Mouse (Mus musculus) hindbrain, embryonic 10.5 days (tissue): ENCODE results near the gene Pimreg. TPM values are rescaled to one million over a fixed set of nuclear protein-coding genes. Genes with fewer than 3 reads are reported as not detected.

ENCODE experiments used
- DNase-seq: peaks from one replicate; pipeline ENCODE4 v3.0.0-alpha.2; 2017; ENCODE audit warnings: low spot score
- H3K27ac ChIP-seq: fragments of 300-500 bp; sonication (generic); 2 replicates; pipeline ENCODE4 v1.5.1; 2016; ENCODE audit warnings: mild to moderate bottlenecking, moderate library complexity
- H3K27me3 ChIP-seq: fragments of 300-500 bp; sonication (generic); 2 replicates; pipeline ENCODE4 v1.6.1; 2016; ENCODE audit warnings: mild to moderate bottlenecking; ENCODE audit not compliant: poor library complexity, insufficient read depth, severe bottlenecking
- H3K36me3 ChIP-seq: fragments of 300-500 bp; sonication (generic); 2 replicates; pipeline ENCODE4 v1.6.1; 2016; ENCODE audit warnings: mild to moderate bottlenecking, moderate library complexity
- H3K4me1 ChIP-seq: fragments of 300-500 bp; sonication (generic); replicated peaks from 2 replicates; pipeline ENCODE4 v1.6.1; 2016; ENCODE audit warnings: mild to moderate bottlenecking
- H3K4me3 ChIP-seq: fragments of 300-500 bp; sonication (generic); 2 replicates; pipeline ENCODE4 v1.5.1; 2016; ENCODE audit warnings: mild to moderate bottlenecking, moderate library complexity
- H3K9me3 ChIP-seq: fragments of 300-500 bp; sonication (generic); 2 replicates; pipeline ENCODE4 v1.6.1; 2016; ENCODE audit warnings: mild to moderate bottlenecking, moderate library complexity
- WGBS: fragments of 180-500 bp; shearing (Covaris S2); methylation state at CpG from one replicate; pipeline ENCODE4 v1.1.7; 2016; 5-methylcytosine and 5-hydroxymethylcytosine counted together
- polyA plus RNA-seq: library from polyadenylated mRNA; unstranded; fragments of >200 nt; fragmentation: Nextera tagmentation; extraction: Ambion mirVana; gene quantifications from 2 replicates; pipeline ENCODE4 v1.2.1, GENCODE M21; 2016

The Pimreg gene
- 228 and 229 TPM in 2 replicates for polyA plus RNA-seq

DNA sequence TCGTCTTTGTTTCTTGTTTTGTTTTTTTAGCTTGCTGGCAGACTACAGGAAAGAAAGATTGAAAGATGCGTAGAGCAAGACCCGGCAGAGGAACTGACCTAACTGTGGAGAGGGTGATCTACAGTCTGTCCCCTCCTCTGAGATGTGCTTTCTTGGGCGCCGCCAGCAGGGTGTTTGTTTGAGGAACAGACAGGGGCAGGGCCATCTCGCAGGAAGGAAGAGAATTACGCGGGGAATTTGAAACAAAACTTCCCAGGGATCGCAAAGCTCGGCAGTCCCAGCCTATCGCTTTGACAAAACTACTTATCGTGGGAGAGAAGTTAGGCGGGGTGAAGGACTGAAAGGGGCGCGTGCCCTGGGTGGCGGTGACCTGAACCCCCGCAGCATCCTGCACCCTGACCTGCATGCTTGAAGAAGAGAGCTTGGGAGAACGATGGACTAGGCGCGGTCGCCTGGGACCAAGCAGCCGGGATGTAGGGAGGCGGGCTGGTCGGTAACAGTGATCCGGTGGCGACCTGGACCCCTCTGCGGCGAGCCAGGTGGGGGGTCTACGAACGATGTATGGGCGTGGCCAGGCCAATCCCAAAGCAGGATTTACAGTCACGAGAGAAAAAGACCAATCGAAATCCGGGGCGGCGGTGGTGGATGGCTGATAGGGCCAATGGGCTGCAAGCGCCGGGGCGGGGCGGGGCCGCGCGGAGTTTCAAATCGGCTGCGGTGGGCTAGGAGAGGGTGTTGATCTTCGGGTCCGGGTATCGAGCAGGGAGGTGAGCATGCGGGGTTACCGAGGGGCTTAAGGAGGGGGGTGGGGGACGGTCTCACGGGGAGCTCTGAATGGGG lies at the start of gene Pimreg:
Pimreg (plus strand) TSS at position 265 of the 840 bp plus-strand sequence.
- peaks cover 73% of the 10 kb centered on the region for H3K4me1 ChIP-seq
- under 1% methylated on average over 52 of the region's 52 CpGs for WGBS

DNA sequence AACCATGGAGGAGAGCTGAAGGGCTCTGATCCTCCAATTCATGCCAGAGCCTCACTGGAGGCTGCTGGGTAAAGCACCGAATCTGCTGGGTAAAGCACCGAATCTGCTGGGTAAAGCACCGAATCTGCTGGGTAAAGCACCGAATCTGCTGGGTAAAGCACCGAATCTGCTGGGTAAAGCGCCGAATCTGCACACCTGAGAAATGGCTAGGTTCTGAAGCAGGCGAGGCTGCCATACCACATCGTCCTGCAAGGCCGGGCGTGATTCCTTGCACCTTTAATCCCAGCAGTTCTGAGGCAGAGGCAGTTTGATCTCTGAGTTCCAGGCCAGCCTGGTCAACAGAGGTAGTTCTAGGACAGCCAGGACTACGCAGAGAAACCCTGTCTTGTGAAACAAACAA lies 49.4 kb upstream of the Pimreg start:
- no peak overlapping the region for H3K4me3 ChIP-seq
- peaks cover 11% of the 10 kb centered on the region; the same call in 1 of the 2 replicates for H3K27me3 ChIP-seq
- DNase-seq, result no peak
- no peaks in the 10 kb centered on the region for H3K9me3 ChIP-seq
- peaks cover 20% of the 10 kb centered on the region for H3K4me1 ChIP-seq
- no peak overlapping the region for H3K27ac ChIP-seq
- no peaks in the 10 kb centered on the region for H3K36me3 ChIP-seq
- WGBS, result 87% methylated on average over 12 of the region's 12 CpGs

More for the DNA sequence above, at the start of gene Pimreg:
- H3K36me3 ChIP-seq, result peaks cover 35% of the 10 kb centered on the region
- H3K9me3 ChIP-seq, result no peaks in the 10 kb centered on the region
- H3K27ac ChIP-seq, result peak within 1 kb of the TSS; percentile 95
- peaks cover 15% of the 10 kb centered on the region; the same call in 1 of the 2 replicates for H3K27me3 ChIP-seq
- DNase-seq, result peak; percentile 97
- peak within 1 kb of the TSS; percentile 80 for H3K4me3 ChIP-seq

DNA sequence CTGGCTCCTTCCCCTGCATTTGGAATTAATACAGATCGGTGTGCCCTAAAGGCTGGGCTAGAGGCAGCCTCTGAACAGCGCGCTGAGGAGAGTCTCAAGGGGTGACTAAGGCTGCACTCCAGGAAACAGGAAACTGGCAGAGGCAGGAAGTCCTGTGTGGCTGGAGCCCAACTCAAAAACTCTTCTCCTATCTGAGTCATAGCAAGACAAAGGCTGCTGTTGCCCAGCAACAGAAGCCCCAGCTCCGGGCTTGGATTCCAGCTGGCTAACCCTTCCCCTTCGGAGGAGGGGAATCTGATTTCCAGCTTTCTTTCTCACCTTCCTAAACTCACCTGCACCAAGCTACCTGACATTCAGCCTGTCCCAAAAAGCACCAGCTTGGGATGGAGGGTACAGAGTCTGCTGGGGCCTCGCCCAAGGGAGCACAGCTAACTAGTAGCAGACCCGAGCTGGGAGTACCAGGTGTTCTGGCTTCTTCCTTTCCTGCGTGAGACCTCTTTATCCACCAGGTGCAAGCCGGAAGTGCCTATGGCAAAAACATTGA lies 45.8 kb upstream of the Pimreg start:
- no peaks in the 10 kb centered on the region for H3K9me3 ChIP-seq
- H3K4me3 ChIP-seq, result peak overlapping the region; percentile 24; the same call in 1 of the 2 replicates
- DNase-seq, result peak; percentile 66
- peaks cover 24% of the 10 kb centered on the region for H3K4me1 ChIP-seq
- H3K27ac ChIP-seq, result peak overlapping the region; percentile 81
- no peaks in the 10 kb centered on the region for H3K36me3 ChIP-seq
- H3K27me3 ChIP-seq, result peaks cover 9% of the 10 kb centered on the region; the same call in 1 of the 2 replicates
- WGBS, result 29% methylated on average over 9 of the region's 9 CpGs

DNA sequence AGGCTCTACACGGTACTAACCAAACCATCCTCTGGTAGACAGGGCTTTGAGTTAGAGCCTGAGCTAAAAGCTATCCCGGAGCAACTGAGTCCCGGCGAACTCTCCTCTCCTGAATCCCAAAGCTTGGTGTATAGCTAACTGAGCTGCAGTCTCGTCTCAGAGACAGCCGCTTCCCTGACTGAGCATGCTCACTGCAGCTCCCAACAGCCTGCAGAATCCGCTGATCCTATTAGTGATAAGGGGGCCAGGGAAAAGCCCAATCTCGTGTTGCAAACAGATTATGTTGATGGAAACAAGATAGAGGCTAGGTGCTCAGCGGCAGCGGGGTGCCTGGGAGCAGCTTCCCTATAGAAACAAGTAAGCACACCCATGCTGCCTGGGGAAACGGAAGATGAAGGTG lies 45.0 kb upstream of the Pimreg start:
- peaks cover 24% of the 10 kb centered on the region for H3K4me1 ChIP-seq
- peaks cover 9% of the 10 kb centered on the region; the same call in 1 of the 2 replicates for H3K27me3 ChIP-seq
- H3K4me3 ChIP-seq, result no peak overlapping the region
- H3K27ac ChIP-seq, result 0 out of 2 replicates have a peak overlapping the region, but pooled peaks have one; percentile 35
- no peak for DNase-seq
- no peaks in the 10 kb centered on the region for H3K36me3 ChIP-seq
- 37% methylated on average over 11 of the region's 11 CpGs for WGBS
- H3K9me3 ChIP-seq, result no peaks in the 10 kb centered on the region

DNA sequence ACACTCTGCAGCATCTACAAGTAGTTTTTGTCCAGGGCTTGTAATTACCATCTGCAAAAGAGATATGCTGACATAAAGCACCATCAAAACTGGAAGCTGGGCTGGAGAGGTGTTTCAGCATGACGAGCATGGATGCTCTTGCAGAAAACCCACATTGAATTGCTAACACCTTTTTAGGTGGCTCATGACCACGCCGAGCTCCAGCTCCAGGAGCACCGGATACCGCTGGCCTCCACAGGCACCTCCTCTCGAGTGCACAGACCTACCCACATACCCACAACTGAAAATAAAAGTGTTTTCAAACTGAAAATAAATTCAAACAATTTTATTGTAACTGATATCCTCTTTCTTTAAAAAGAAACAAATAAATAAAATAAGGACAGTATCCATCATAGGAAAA lies 41.6 kb upstream of the Pimreg start:
- Histone ChIP-seq H3K9me3 (no peaks in the 10 kb centered on the region), H3K27ac (no peak overlapping the region), H3K36me3 (no peaks in the 10 kb centered on the region), H3K4me3 (no peak overlapping the region), H3K4me1 (peaks cover 32% of the 10 kb centered on the region), H3K27me3 (peaks cover 9% of the 10 kb centered on the region; the same call in 1 of the 2 replicates)
- no peak for DNase-seq
- 86% methylated on average over 6 of the region's 6 CpGs for WGBS

DNA sequence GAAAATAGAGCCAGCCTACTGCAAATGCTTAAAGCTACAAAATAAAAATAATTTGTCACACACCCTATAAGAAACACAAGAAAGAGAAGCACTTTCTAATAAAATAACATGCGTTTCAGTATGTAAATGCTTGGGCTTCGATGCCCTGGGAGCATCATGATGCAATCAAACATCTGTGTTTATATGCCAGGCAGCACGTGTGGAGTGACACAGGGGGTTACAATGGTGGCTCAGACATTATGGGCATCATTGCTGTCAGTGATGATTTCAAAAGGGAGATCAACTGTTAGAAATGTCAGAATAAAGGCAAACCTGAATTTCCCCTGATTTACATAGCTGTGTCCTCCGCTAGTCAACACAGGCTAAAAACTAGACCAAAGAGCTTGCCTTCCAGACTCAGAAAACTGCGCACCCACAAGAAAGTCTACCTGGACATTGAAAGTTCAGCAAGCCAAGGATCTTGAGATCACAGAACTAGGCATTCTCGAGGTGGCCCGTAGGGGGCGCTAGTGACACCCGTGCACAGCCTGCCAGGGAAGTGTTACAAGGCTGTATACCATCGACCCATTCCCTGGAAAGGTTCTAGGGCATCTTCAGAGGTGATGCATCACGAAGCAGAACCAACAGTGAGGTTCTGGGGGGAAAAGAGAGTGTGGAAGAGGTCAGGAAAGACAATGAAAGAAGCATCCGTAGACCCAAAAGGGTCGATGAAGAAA lies 39.5 kb upstream of the Pimreg start:
- no peak overlapping the region for H3K4me3 ChIP-seq
- no peaks in the 10 kb centered on the region for H3K36me3 ChIP-seq
- no peaks in the 10 kb centered on the region for H3K9me3 ChIP-seq
- H3K27me3 ChIP-seq, result 0 out of 2 replicates have a peak, but pooled peaks cover 4% of the 10 kb centered on the region
- WGBS, result 47% methylated on average over 13 of the region's 13 CpGs
- no peak for DNase-seq
- H3K27ac ChIP-seq, result no peak overlapping the region
- peaks cover 13% of the 10 kb centered on the region; the same call in 1 of the 2 replicates for H3K4me1 ChIP-seq

DNA sequence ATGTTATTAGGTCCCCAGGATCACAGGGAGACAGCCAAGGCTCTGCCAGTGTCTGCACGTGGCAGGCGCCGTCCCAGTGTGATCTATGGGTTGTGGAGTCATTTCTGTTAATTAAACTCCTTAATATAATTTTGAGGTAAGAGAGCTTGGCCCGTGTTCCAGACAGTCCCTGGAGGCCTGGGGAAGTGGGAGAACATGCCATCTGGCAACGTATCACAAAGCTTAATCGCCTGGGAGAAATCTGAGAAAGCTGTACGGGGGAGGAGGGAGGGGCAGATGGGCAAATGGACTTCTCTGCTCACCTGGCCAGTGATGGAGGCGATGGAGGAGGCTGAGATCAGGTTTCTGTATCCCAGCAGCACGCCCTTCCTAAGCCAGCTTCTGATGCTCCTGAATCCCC lies 38.7 kb upstream of the Pimreg start:
- peaks cover 8% of the 10 kb centered on the region; the same call in 1 of the 2 replicates for H3K4me1 ChIP-seq
- H3K27me3 ChIP-seq, result no peaks in the 10 kb centered on the region
- no peak overlapping the region for H3K4me3 ChIP-seq
- H3K9me3 ChIP-seq, result no peaks in the 10 kb centered on the region
- DNase-seq, result no peak
- no peak overlapping the region for H3K27ac ChIP-seq
- WGBS, result 75% methylated on average over 9 of the region's 9 CpGs
- H3K36me3 ChIP-seq, result no peaks in the 10 kb centered on the region

DNA sequence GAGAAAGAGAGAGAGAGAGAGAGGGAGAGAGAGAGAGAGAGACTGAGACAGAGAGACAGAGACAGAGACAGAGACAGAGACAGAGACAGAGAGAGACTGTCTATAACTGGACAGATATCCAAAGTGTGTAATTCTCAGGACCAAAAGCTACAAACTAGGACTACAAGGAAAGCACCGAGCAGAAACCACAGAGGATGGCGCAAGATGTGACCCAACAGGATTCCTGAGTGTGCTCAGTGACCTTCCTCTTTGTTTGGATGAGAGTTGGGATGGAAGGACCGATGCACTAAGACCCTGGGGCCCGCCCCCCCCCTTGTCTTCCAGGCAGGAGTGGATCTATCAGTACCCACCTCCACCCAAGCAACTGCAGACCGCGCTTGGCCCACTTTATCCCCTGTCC lies 36.3 kb upstream of the Pimreg start:
- no peak overlapping the region for H3K4me3 ChIP-seq
- no peaks in the 10 kb centered on the region for H3K9me3 ChIP-seq
- H3K27ac ChIP-seq, result no peak overlapping the region
- no peaks in the 10 kb centered on the region for H3K36me3 ChIP-seq
- DNase-seq, result no peak
- WGBS, result 85% methylated on average over 6 of the region's 6 CpGs
- H3K27me3 ChIP-seq, result no peaks in the 10 kb centered on the region
- peaks cover 8% of the 10 kb centered on the region; the same call in 1 of the 2 replicates for H3K4me1 ChIP-seq

DNA sequence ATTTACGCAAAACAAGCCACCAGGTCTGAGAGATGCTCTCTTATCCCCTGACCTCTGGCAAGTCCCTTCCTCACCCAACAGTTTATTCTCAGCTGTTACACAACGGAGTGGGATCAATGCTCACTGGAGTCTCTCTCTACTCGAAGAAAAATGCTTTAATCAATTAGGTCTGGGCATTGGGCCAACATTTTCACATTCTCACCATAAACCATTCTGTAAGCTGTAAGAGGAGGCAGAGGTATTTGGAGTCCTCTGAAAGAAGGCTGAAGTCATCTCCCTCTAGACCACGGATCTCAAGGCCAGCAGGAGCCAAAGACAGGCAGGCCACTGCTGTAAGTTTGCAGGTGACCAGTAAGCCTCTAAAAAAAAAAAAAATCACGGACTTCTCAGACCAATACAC lies 31.5 kb upstream of the Pimreg start:
- Histone ChIP-seq H3K4me3 (no peak overlapping the region), H3K4me1 (peaks cover 27% of the 10 kb centered on the region), H3K9me3 (no peaks in the 10 kb centered on the region), H3K27me3 (no peaks in the 10 kb centered on the region), H3K27ac (no peak overlapping the region), H3K36me3 (no peaks in the 10 kb centered on the region)
- 70% methylated on average over 5 of the region's 5 CpGs for WGBS
- no peak for DNase-seq

DNA sequence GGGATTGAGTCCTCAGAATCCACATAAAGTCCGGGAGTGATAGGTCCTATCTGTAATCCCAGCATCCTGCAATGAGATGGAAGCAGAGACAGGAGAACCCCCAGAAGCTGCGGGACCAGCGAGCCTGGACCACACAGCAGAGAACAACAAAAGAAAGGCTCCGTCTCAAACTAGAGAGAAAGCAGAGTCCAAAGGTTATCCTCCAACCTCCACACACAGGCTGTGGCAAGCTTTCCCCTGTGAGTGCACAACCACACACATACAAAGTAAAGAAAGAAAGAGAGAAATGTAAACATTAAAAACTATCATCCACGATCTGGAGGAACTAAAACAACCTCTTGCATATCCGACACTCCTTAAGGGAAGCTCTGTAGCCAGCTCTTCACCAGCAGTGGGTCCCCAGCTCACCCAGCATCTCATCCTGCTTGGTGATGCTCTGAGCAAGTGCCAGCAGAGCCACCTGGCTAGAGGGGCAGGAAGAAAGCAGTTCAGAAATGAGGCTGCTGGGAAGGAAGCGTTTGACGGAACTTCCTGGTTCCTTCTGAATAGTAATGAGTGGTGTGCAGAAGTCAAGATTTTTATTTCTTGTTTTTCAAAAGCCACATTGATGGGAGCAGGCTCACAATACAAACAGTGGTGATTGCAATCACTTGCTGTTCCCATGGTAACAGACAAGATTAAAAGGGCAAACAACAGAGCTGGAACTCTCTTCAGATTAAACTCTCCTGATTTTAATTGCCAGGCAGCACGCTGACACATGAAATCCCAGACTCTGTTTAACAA lies 30.7 kb upstream of the Pimreg start:
- H3K36me3 ChIP-seq, result no peaks in the 10 kb centered on the region
- peak overlapping the region; percentile 30; the same call in 1 of the 2 replicates for H3K27ac ChIP-seq
- H3K4me1 ChIP-seq, result peaks cover 27% of the 10 kb centered on the region
- WGBS, result 60% methylated on average over 9 of the region's 9 CpGs
- DNase-seq, result no peak
- no peaks in the 10 kb centered on the region for H3K9me3 ChIP-seq
- H3K4me3 ChIP-seq, result no peak overlapping the region
- H3K27me3 ChIP-seq, result no peaks in the 10 kb centered on the region

DNA sequence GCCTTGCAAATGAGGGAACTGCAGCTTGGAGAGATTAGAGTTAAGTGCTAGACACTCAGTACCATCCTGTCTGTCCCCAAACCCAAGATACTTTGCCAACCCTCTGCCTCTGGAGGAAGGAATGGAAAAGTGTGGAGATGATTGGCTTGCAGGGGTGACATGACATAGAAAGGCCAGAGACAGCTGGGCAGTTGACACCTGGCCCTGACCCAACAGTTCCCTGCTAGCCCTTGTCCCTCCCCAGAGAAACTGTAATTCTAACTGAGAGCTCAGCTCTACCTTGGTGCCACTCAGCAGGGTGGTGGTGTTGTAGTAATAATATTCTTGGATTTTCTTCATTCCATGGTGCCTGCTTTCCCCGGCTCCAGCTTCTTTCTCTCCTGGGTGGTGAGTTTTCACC lies 29.9 kb upstream of the Pimreg start:
- Histone ChIP-seq H3K36me3 (no peaks in the 10 kb centered on the region), H3K4me3 (no peak overlapping the region), H3K4me1 (peaks cover 27% of the 10 kb centered on the region), H3K27me3 (no peaks in the 10 kb centered on the region), H3K27ac (peak overlapping the region; percentile 8; the same call in 1 of the 2 replicates), H3K9me3 (no peaks in the 10 kb centered on the region)
- DNase-seq, result no peak
- 80% methylated on average over 1 of the region's 1 CpGs for WGBS

DNA sequence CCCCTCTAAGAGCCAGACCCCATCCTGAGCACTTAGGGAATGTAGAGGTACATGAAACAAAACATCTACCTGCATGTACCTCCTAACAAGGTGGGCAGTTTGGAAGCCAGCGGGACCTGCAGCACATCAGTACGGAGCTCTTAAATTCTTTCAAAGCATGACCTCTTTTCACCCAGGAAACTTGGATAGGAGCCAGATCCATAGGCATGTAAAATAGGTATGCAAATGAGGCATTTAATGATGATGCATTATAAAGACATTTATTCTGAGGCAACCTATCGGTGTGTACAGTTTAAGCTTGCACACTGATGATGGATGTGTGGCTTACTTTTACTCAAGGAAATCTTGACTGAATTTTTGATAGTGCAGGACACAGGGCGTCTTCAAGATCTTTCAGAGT lies 27.2 kb upstream of the Pimreg start:
- Histone ChIP-seq H3K27ac (no peak overlapping the region), H3K36me3 (no peaks in the 10 kb centered on the region), H3K4me1 (peaks cover 27% of the 10 kb centered on the region), H3K4me3 (no peak overlapping the region), H3K9me3 (no peaks in the 10 kb centered on the region), H3K27me3 (no peaks in the 10 kb centered on the region)
- 87% methylated on average over 4 of the region's 4 CpGs for WGBS
- no peak for DNase-seq
